Mouse (Mus musculus) ovary, adult 18-20 months (tissue): Measurements from ENCODE around the gene Psd.

Experiments used
- DNase-seq: peaks from one replicate; pipeline ENCODE4 v3.0.0; 2022; ENCODE audit warnings: low spot score, mixed read lengths

The Psd gene

GRCm38 (mm10) chr19:46326756-46327305, at the start of gene Psd:
Gene Psd (minus strand): TSS chr19:46327156.
- no peak for DNase-seq

GRCm38 (mm10) chr19:46375891-46376290, 48.9 kb upstream of the Psd start:
- no peak for DNase-seq

GRCm38 (mm10) chr19:46375489-46375888, 48.5 kb upstream of the Psd start:
- DNase-seq: peak; percentile 32

- DNase-seq: no peak
Measured at GRCm38 (mm10) chr19:46374477-46375088, 47.6 kb upstream of the Psd start.

GRCm38 (mm10) chr19:46369204-46369603, 42.2 kb upstream of the Psd start:
- DNase-seq: peak; percentile 43

GRCm38 (mm10) chr19:46367798-46368590, 41.0 kb upstream of the Psd start:
- DNase-seq: no peak

GRCm38 (mm10) chr19:46363294-46364009, 36.5 kb upstream of the Psd start:
- no peak for DNase-seq

GRCm38 (mm10) chr19:46362104-46362503, 35.1 kb upstream of the Psd start:
- no peak for DNase-seq

GRCm38 (mm10) chr19:46358381-46358780, 31.4 kb upstream of the Psd start:
- DNase-seq: no peak

GRCm38 (mm10) chr19:46357344-46358280, 30.7 kb upstream of the Psd start:
- no peak for DNase-seq

GRCm38 (mm10) chr19:46356701-46357138, 29.8 kb upstream of the Psd start:
- peak; percentile 88 for DNase-seq

GRCm38 (mm10) chr19:46350168-46350932, 23.4 kb upstream of the Psd start, which contains the start of gene 2310034G01Rik:
Gene 2310034G01Rik (minus strand): TSS chr19:46350302.
- no peak for DNase-seq

GRCm38 (mm10) chr19:46349550-46349949, 22.6 kb upstream of the Psd start:
- DNase-seq: no peak

GRCm38 (mm10) chr19:46348761-46349458, 22.0 kb upstream of the Psd start:
- peak; percentile 71 for DNase-seq

GRCm38 (mm10) chr19:46347936-46348668, 21.1 kb upstream of the Psd start:
- DNase-seq: no peak

- DNase-seq: no peak
Measured at GRCm38 (mm10) chr19:46347146-46347545, 20.2 kb upstream of the Psd start.

- DNase-seq: no peak
Measured at GRCm38 (mm10) chr19:46344710-46345419, 17.9 kb upstream of the Psd start.

GRCm38 (mm10) chr19:46339287-46339971, 12.5 kb upstream of the Psd start:
- DNase-seq: peak; percentile 55
